ENCODE assay signal across 8 mouse cellular contexts in genomic region chr15:11037711-11038110, GRCm38 (mm10). TPM values are rescaled to one million over a fixed set of nuclear protein-coding genes. Genes with fewer than 3 reads are reported as not detected.
DNase-seq lines count a peak whose midpoint lies in the region; ATAC-seq lines count a peak whose summit lies in the region.

TSS of gene Rxfp3 (minus strand) at chr15:11037991.

- peaks cover 24% of the 10 kb centered on the region; the same call in 1 of the 2 replicates for H3K4me1 ChIP-seq in kidney, embryonic 16.5 days (ENCODE audit: insufficient read depth, low read length)
- no peaks in the 10 kb centered on the region for H3K4me1 ChIP-seq in brown adipose tissue, adult 24 weeks (ENCODE audit: control insufficient read depth, insufficient read depth, insufficient read length, low read length)
- H3K4me1 ChIP-seq in heart, embryonic 16.5 days (ENCODE audit: control insufficient read depth, insufficient read depth, low read length), result peaks cover 8% of the 10 kb centered on the region; the same call in 1 of the 2 replicates
- H3K4me1 ChIP-seq in liver, embryonic 16.5 days (ENCODE audit: control insufficient read depth, low read depth, low read length), result no peaks in the 10 kb centered on the region

- peak within 1 kb of the TSS; percentile 58 for H3K4me2 ChIP-seq in kidney, embryonic 16.5 days (replicated peaks; ENCODE audit: low read depth, low read length)
- peak within 1 kb of the TSS; percentile 69 for H3K4me2 ChIP-seq in heart, embryonic 16.5 days (ENCODE audit: low read depth, low read length)
- peak within 1 kb of the TSS; percentile 50 for H3K4me2 ChIP-seq in liver, embryonic 16.5 days (ENCODE audit: low read depth, low read length)

- H3K27me3 ChIP-seq in kidney, embryonic 16.5 days (ENCODE audit: insufficient read depth, low read length), result peaks cover 52% of the 10 kb centered on the region
- H3K27me3 ChIP-seq in heart, embryonic 16.5 days (ENCODE audit: control insufficient read depth, insufficient read depth, low read length), result peaks cover 47% of the 10 kb centered on the region
- H3K27me3 ChIP-seq in liver, embryonic 16.5 days (ENCODE audit: control insufficient read depth, insufficient read depth, low read depth, low read length), result peaks cover 27% of the 10 kb centered on the region

- peak within 1 kb of the TSS; percentile 39 for H3K4me3 ChIP-seq in kidney, embryonic 16.5 days (ENCODE audit: low read length)
- H3K4me3 ChIP-seq in brown adipose tissue, adult 24 weeks (ENCODE audit: insufficient read depth, low read depth, low read length), result peak within 1 kb of the TSS; percentile 22
- H3K4me3 ChIP-seq in heart, embryonic 16.5 days (ENCODE audit: low read length), result peak within 1 kb of the TSS; percentile 53
- peak within 1 kb of the TSS; percentile 43 for H3K4me3 ChIP-seq in liver, embryonic 16.5 days (ENCODE audit: low read depth, low read length)

- no peaks in the 10 kb centered on the region for H3K9me3 ChIP-seq in kidney, embryonic 16.5 days (ENCODE audit: low read length)
- H3K9me3 ChIP-seq in heart, embryonic 16.5 days (replicated peaks; ENCODE audit: control insufficient read depth, low read length), result no peaks in the 10 kb centered on the region
- no peaks in the 10 kb centered on the region for H3K9me3 ChIP-seq in liver, embryonic 16.5 days (replicated peaks; ENCODE audit: control insufficient read depth, low read length)

- no peak within 1 kb of the TSS for H3K27ac ChIP-seq in kidney, embryonic 16.5 days (ENCODE audit: low read length)
- H3K27ac ChIP-seq in brown adipose tissue, adult 24 weeks (replicated peaks; ENCODE audit: low read depth, low read length), result no peak within 1 kb of the TSS
- H3K27ac ChIP-seq in heart, embryonic 16.5 days (ENCODE audit: low read length), result no peak within 1 kb of the TSS
- no peak within 1 kb of the TSS for H3K27ac ChIP-seq in liver, embryonic 16.5 days (ENCODE audit: low read length)

- 2% methylated on average over 16 of the region's 16 CpGs for WGBS in kidney, embryonic 16.5 days
- 4% methylated on average over 16 of the region's 16 CpGs for WGBS in heart, embryonic 16.5 days
- WGBS in liver, embryonic 16.5 days (ENCODE audit: insufficient replicate concordance), result 4% methylated on average over 16 of the region's 16 CpGs

- H3K36me3 ChIP-seq in kidney, embryonic 16.5 days (ENCODE audit: insufficient read depth, low read length), result no peaks in the 10 kb centered on the region
- no peaks in the 10 kb centered on the region for H3K36me3 ChIP-seq in heart, embryonic 16.5 days (ENCODE audit: control insufficient read depth, insufficient read depth)
- no peaks in the 10 kb centered on the region for H3K36me3 ChIP-seq in liver, embryonic 16.5 days (ENCODE audit: control insufficient read depth, insufficient read depth)

- DNase-seq in kidney, adult 11 months, result no peak
- no peak for DNase-seq in T-cell, adult 2 months (ENCODE audit: low spot score)
- DNase-seq in urinary bladder, postnatal 25 days (ENCODE audit: low spot score), result no peak

- H3K9ac ChIP-seq in kidney, embryonic 16.5 days (replicated peaks; ENCODE audit: low read length), result no peak within 1 kb of the TSS
- H3K9ac ChIP-seq in heart, embryonic 16.5 days (ENCODE audit: low read length), result no peak within 1 kb of the TSS
- no peak within 1 kb of the TSS for H3K9ac ChIP-seq in liver, embryonic 16.5 days (ENCODE audit: low read depth, low read length)

- ATAC-seq in kidney, embryonic 16.5 days (ENCODE audit: low FRiP score, low TSS enrichment), result no peak
- ATAC-seq in heart, embryonic 16.5 days (replicated peaks; ENCODE audit: extremely low read depth, insufficient read depth, low FRiP score), result no peak
- ATAC-seq in liver, embryonic 16.5 days (ENCODE audit: low read depth), result no peak
- no peak for ATAC-seq in granulocyte monocyte progenitor cell, adult 5-6 weeks (replicated peaks; ENCODE audit: poor library complexity, severe bottlenecking)

RNA-seq across cellular contexts. Expression of gene Rxfp3, which starts in this region (rescaled TPM):
- 0.33 and 0.37 TPM in 2 replicates for polyA plus RNA-seq in kidney, embryonic 16.5 days (2015; fragmentation: Nextera tagmentation; extraction: Ambion mirVana)
- not detected in 2 replicates for polyA plus RNA-seq in brown adipose tissue, adult 24 weeks (2012; ENCODE audit: insufficient read depth, insufficient read length, missing spikeins)
- 0.05 TPM in 2 replicates for polyA plus RNA-seq in heart, embryonic 16.5 days (2015; fragmentation: Nextera tagmentation; extraction: Ambion mirVana)
- polyA plus RNA-seq in liver, embryonic 16.5 days (2015; fragmentation: Nextera tagmentation; extraction: Ambion mirVana), result not detected in 2 replicates
- not detected in 2 replicates for total RNA-seq in granulocyte monocyte progenitor cell, adult 5-6 weeks (2014; fragmentation: Nextera tagmentation)
- total RNA-seq in granulocyte monocyte progenitor cell, adult 5-6 weeks (2017), result not detected in 2 replicates
